In genomic region chr17:56080781-56081585, GRCm38 (mm10) we compare ENCODE assay signal across 8 mouse cellular contexts. TPM values are rescaled to one million over a fixed set of nuclear protein-coding genes. Genes with fewer than 3 reads are reported as not detected.
DNase-seq lines count a peak whose midpoint lies in the region; ATAC-seq and TF ChIP-seq lines count a peak whose summit lies in the region.

No protein-coding gene starts in this region.

- H3K27me3 ChIP-seq in lung, embryonic 14.5 days (ENCODE audit: insufficient read depth, low read length) = no peaks in the 10 kb centered on the region
- H3K27me3 ChIP-seq in heart, postnatal 0 days (ENCODE audit: control insufficient read depth, insufficient read depth, low read length) = no peaks in the 10 kb centered on the region
- H3K27me3 ChIP-seq in midbrain, embryonic 12.5 days = no peaks in the 10 kb centered on the region

- H3K9ac ChIP-seq in lung, embryonic 14.5 days = peak overlapping the region; percentile 74
- H3K9ac ChIP-seq in heart, postnatal 0 days (replicated peaks; ENCODE audit: low read depth, low read length) = peak overlapping the region; percentile 43
- peak overlapping the region; percentile 98 for H3K9ac ChIP-seq in midbrain, embryonic 12.5 days (replicated peaks)

- H3K27ac ChIP-seq in lung, embryonic 14.5 days (ENCODE audit: low read depth) = no peak overlapping the region
- no peak overlapping the region for H3K27ac ChIP-seq in cortical plate, adult 2 months (ENCODE audit: insufficient read depth, low read length)
- no peak overlapping the region for H3K27ac ChIP-seq in heart, postnatal 0 days (ENCODE audit: low read depth)
- peak overlapping the region; percentile 65 for H3K27ac ChIP-seq in midbrain, embryonic 12.5 days (replicated peaks)

- WGBS in lung, embryonic 14.5 days = 8% methylated on average over 8 of the region's 8 CpGs
- 13% methylated on average over 8 of the region's 8 CpGs for WGBS in heart, postnatal 0 days
- WGBS in midbrain, embryonic 12.5 days = 8% methylated on average over 8 of the region's 8 CpGs

- peaks cover 37% of the 10 kb centered on the region for H3K36me3 ChIP-seq in lung, embryonic 14.5 days (ENCODE audit: insufficient read depth)
- peaks cover 29% of the 10 kb centered on the region; the same call in 1 of the 2 replicates for H3K36me3 ChIP-seq in heart, postnatal 0 days (replicated peaks; ENCODE audit: control insufficient read depth, insufficient read depth, low read length)
- peaks cover 22% of the 10 kb centered on the region for H3K36me3 ChIP-seq in midbrain, embryonic 12.5 days

- intact Hi-C loops in gastrocnemius, postnatal 36 days (cut with DNase I) = no loop called here

- TF ChIP-seq CTCF in lung, embryonic 14.5 days (IDR thresholded peaks at IDR 0.05; ENCODE audit: low read depth) = no peak
- TF ChIP-seq CTCF in cortical plate, adult 2 months (IDR thresholded peaks at IDR 0.05; ENCODE audit: extremely low read depth, insufficient read depth, low read length) = no peak
- TF ChIP-seq CTCF in heart, postnatal 0 days (IDR thresholded peaks at IDR 0.05; ENCODE audit: low read depth) = no peak

- peaks cover 7% of the 10 kb centered on the region for H3K4me1 ChIP-seq in lung, embryonic 14.5 days (ENCODE audit: insufficient read depth)
- peaks cover 4% of the 10 kb centered on the region for H3K4me1 ChIP-seq in cortical plate, adult 2 months (ENCODE audit: control insufficient read depth, insufficient read depth, low read length)
- peaks cover 16% of the 10 kb centered on the region for H3K4me1 ChIP-seq in heart, postnatal 0 days (ENCODE audit: control insufficient read depth, insufficient read depth)
- H3K4me1 ChIP-seq in midbrain, embryonic 12.5 days = peaks cover 31% of the 10 kb centered on the region

- peak; percentile 6; the same call in 1 of the 2 replicates for ATAC-seq in lung, embryonic 14.5 days (ENCODE audit: insufficient read depth)
- no peak for ATAC-seq in heart, postnatal 0 days (ENCODE audit: insufficient read depth, low read depth)
- peak; percentile 47 for ATAC-seq in midbrain, embryonic 12.5 days (ENCODE audit: low FRiP score, low read depth)

- H3K9me3 ChIP-seq in lung, embryonic 14.5 days (ENCODE audit: low read depth, low read length) = no peaks in the 10 kb centered on the region
- H3K9me3 ChIP-seq in heart, postnatal 0 days (replicated peaks; ENCODE audit: control insufficient read depth, low read length) = no peaks in the 10 kb centered on the region
- H3K9me3 ChIP-seq in midbrain, embryonic 12.5 days = no peaks in the 10 kb centered on the region

- DNase-seq in lung, embryonic 14.5 days = peak; percentile 77
- DNase-seq in lung, adult 18-20 months = no peak
- DNase-seq in heart, postnatal 0 days (ENCODE audit: low spot score) = peak; percentile 57
- peak; percentile 47 to 49 for DNase-seq in layer of hippocampus, postnatal 36 days
- DNase-seq in thymus, postnatal 25 days = peak; percentile 9
- DNase-seq in gastrocnemius, postnatal 36 days = no peak

- peak overlapping the region; percentile 97 for H3K4me2 ChIP-seq in lung, embryonic 14.5 days
- peak overlapping the region; percentile 96 for H3K4me2 ChIP-seq in heart, postnatal 0 days (ENCODE audit: low read depth, low read length)
- H3K4me2 ChIP-seq in midbrain, embryonic 12.5 days (replicated peaks) = peak overlapping the region; percentile 99

- no peak for TF ChIP-seq POLR2A in cortical plate, adult 2 months (IDR thresholded peaks at IDR 0.05; ENCODE audit: extremely low read depth, insufficient read depth, low read length)

- H3K4me3 ChIP-seq in lung, embryonic 14.5 days (ENCODE audit: low read depth, low read length) = peak overlapping the region; percentile 79
- peak overlapping the region; percentile 97 for H3K4me3 ChIP-seq in cortical plate, adult 2 months (ENCODE audit: insufficient read depth, low read length)
- H3K4me3 ChIP-seq in heart, postnatal 0 days (ENCODE audit: low read depth, low read length) = peak overlapping the region; percentile 88
- H3K4me3 ChIP-seq in midbrain, embryonic 12.5 days = peak overlapping the region; percentile 94

- no peak for TF ChIP-seq EP300 in heart, postnatal 0 days (IDR thresholded peaks at IDR 0.05; ENCODE audit: low read depth)

RNA-seq across cellular contexts. Expression of gene Hdgfl2, which starts 1.5 kb away (rescaled TPM):
- 96.2 and 111 TPM in 2 replicates for polyA plus RNA-seq in lung, embryonic 14.5 days (2014; fragmentation: Nextera tagmentation; extraction: Ambion mirVana)
- 126 and 148 TPM in 2 replicates for polyA plus RNA-seq in cortical plate, adult 2 months (2012; rRNA removed)
- 23.9 and 35.9 TPM in 2 replicates for total RNA-seq in heart, postnatal 0 days (2014; rRNA removed; ENCODE audit: low replicate concordance)
- polyA plus RNA-seq in heart, postnatal 0 days (2015; fragmentation: Nextera tagmentation; extraction: Ambion mirVana) = 52.1 TPM in 2 replicates
- 100 to 1,000 TPM; 115 to 121 TPM for total RNA-seq in layer of hippocampus, postnatal 36 days (2021)
- 179 and 184 TPM in 2 replicates for polyA plus RNA-seq in midbrain, embryonic 12.5 days (2016; fragmentation: Nextera tagmentation; extraction: Ambion mirVana)
- total RNA-seq in gastrocnemius, postnatal 36 days (2021) = 10 to 100 TPM; 20.2 to 26.5 TPM

RNA-seq across cellular contexts. Expression of gene Ubxn6, which starts 6.2 kb away (rescaled TPM):
- 30.5 and 31.3 TPM in 2 replicates for polyA plus RNA-seq in lung, embryonic 14.5 days (2014; fragmentation: Nextera tagmentation; extraction: Ambion mirVana)
- polyA plus RNA-seq in cortical plate, adult 2 months (2012; rRNA removed) = 109 and 120 TPM in 2 replicates
- total RNA-seq in heart, postnatal 0 days (2014; rRNA removed; ENCODE audit: low replicate concordance) = 67.5 and 68.1 TPM in 2 replicates
- 56.2 and 58.2 TPM in 2 replicates for polyA plus RNA-seq in heart, postnatal 0 days (2015; fragmentation: Nextera tagmentation; extraction: Ambion mirVana)
- total RNA-seq in layer of hippocampus, postnatal 36 days (2021) = 10 to 100 TPM; 84.6 to 87.3 TPM
- polyA plus RNA-seq in midbrain, embryonic 12.5 days (2016; fragmentation: Nextera tagmentation; extraction: Ambion mirVana) = 54.9 and 58.1 TPM in 2 replicates
- 10 to 100 TPM; 47.7 to 50.9 TPM for total RNA-seq in gastrocnemius, postnatal 36 days (2021)

RNA-seq across cellular contexts. Expression of gene Plin4, which starts 28.6 kb away (rescaled TPM):
- polyA plus RNA-seq in lung, embryonic 14.5 days (2014; fragmentation: Nextera tagmentation; extraction: Ambion mirVana) = 0.12 and 0.28 TPM in 2 replicates
- polyA plus RNA-seq in cortical plate, adult 2 months (2012; rRNA removed) = 0.73 and 1.2 TPM in 2 replicates
- total RNA-seq in heart, postnatal 0 days (2014; rRNA removed; ENCODE audit: low replicate concordance) = 47.4 and 88.5 TPM in 2 replicates
- polyA plus RNA-seq in heart, postnatal 0 days (2015; fragmentation: Nextera tagmentation; extraction: Ambion mirVana) = 5.9 and 9.4 TPM in 2 replicates
- total RNA-seq in layer of hippocampus, postnatal 36 days (2021) = 1 to 10 TPM; 1.4 to 6.8 TPM
- 0.09 and 0.10 TPM in 2 replicates for polyA plus RNA-seq in midbrain, embryonic 12.5 days (2016; fragmentation: Nextera tagmentation; extraction: Ambion mirVana)
- total RNA-seq in gastrocnemius, postnatal 36 days (2021) = 100 to 1,000 TPM; 242 to 290 TPM

RNA-seq across cellular contexts. Expression of gene Plin5, which starts 36.4 kb away (rescaled TPM):
- 0.34 and 0.86 TPM in 2 replicates for polyA plus RNA-seq in lung, embryonic 14.5 days (2014; fragmentation: Nextera tagmentation; extraction: Ambion mirVana)
- polyA plus RNA-seq in cortical plate, adult 2 months (2012; rRNA removed) = 0.55 and 0.67 TPM in 2 replicates
- 23.3 and 58.8 TPM in 2 replicates for total RNA-seq in heart, postnatal 0 days (2014; rRNA removed; ENCODE audit: low replicate concordance)
- 55.7 and 58.3 TPM in 2 replicates for polyA plus RNA-seq in heart, postnatal 0 days (2015; fragmentation: Nextera tagmentation; extraction: Ambion mirVana)
- under 1 TPM; 0.40 to 0.63 TPM for total RNA-seq in layer of hippocampus, postnatal 36 days (2021)
- 0.14 and 0.34 TPM in 2 replicates for polyA plus RNA-seq in midbrain, embryonic 12.5 days (2016; fragmentation: Nextera tagmentation; extraction: Ambion mirVana)
- total RNA-seq in gastrocnemius, postnatal 36 days (2021) = 10 to 100 TPM; 26.5 to 43.5 TPM

RNA-seq across cellular contexts. Expression of gene Chaf1a, which starts 40.7 kb away (rescaled TPM):
- 28.0 and 30.4 TPM in 2 replicates for polyA plus RNA-seq in lung, embryonic 14.5 days (2014; fragmentation: Nextera tagmentation; extraction: Ambion mirVana)
- 2.6 and 2.8 TPM in 2 replicates for polyA plus RNA-seq in cortical plate, adult 2 months (2012; rRNA removed)
- 2.8 and 8.3 TPM in 2 replicates for total RNA-seq in heart, postnatal 0 days (2014; rRNA removed; ENCODE audit: low replicate concordance)
- 2.9 and 3.0 TPM in 2 replicates for polyA plus RNA-seq in heart, postnatal 0 days (2015; fragmentation: Nextera tagmentation; extraction: Ambion mirVana)
- total RNA-seq in layer of hippocampus, postnatal 36 days (2021) = 1 to 10 TPM; 2.5 to 3.6 TPM
- polyA plus RNA-seq in midbrain, embryonic 12.5 days (2016; fragmentation: Nextera tagmentation; extraction: Ambion mirVana) = 32.5 and 34.5 TPM in 2 replicates
- 1 to 10 TPM; 1.3 to 1.4 TPM for total RNA-seq in gastrocnemius, postnatal 36 days (2021)

Comparison
In these comparisons a context has a peak if more than half of its experiments do, and no peak if none do; other contexts are left out.
1. DNase-seq: peak in lung, embryonic 14.5 days (single experiment), heart, postnatal 0 days (single experiment), layer of hippocampus, postnatal 36 days (2 of 2) and thymus, postnatal 25 days (single experiment); none in lung, adult 18-20 months (0 of 2) and gastrocnemius, postnatal 36 days (0 of 2).
2. H3K9ac ChIP-seq: peak in every context shown above with its lines; median percentile 98 in midbrain, embryonic 12.5 days; 74 in lung, embryonic 14.5 days; 43 in heart, postnatal 0 days.
3. Peak in every context shown above with its lines, with median percentiles within 50 percentile points of each other: H3K4me2 ChIP-seq and H3K4me3 ChIP-seq.